Mouse (Mus musculus): ENCODE data around the gene BC024978.
"Not testable (repeated sequence)": the region's sequence is repeated elsewhere in the genome, so short reads cannot be mapped to it uniquely, and the experiment has no call there.

DNA sequence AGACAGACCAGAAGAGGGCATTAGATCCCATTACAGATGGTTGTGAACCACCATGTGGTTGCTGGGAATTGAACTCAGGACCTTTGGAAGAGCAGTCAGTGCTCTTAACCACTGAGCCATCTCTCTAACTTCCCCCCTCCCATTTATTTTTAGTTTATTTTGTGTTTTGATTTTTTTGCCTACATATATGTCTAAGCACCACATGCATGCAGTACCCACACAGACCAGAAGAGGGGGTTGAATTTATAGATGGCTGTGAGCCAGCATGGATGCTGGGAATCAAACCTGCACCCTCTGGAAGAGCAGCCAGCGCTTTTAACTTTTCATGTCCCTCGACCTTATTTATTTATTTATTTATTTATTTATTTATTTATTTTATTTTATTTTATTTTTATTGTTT lies 48.5 kb downstream of the BC024978 start:
- TF ChIP-seq CTCF (IDR thresholded peaks at IDR 0.05; ENCODE audit: low read depth, low read length), result 0 out of 2 replicates have a peak, but pooled peaks have one; percentile 22
- TF ChIP-seq TAL1 (conservative IDR thresholded peaks at IDR 0.05; ENCODE audit: low read depth, low read length); GATA1 (IDR thresholded peaks at IDR 0.05; ENCODE audit: borderline replicate concordance, low read length): not testable (repeated sequence)

All from G1E (cell line).